Mouse (Mus musculus) lung, postnatal 0 days (tissue): ENCODE results near the gene Gmppa.

Experiments
- CTCF ChIP-seq: IDR thresholded peaks from 2 replicates; pipeline ENCODE4 v1.5.1; 2016; ENCODE audit warnings: antibody characterized with exemption, mild to moderate bottlenecking
- EP300 ChIP-seq: IDR thresholded peaks from 2 replicates; pipeline ENCODE4 v1.6.1; 2016; ENCODE audit warnings: antibody characterized with exemption, mild to moderate bottlenecking, control low read depth

- no peak for TF ChIP-seq CTCF
- no peak for TF ChIP-seq EP300
Observed at GRCm38 (mm10) chr1:75421794-75422193, 13.9 kb upstream of the Gmppa start.
